8 mouse cellular contexts compared by ENCODE assay signal in genomic region chr3:69006246-69006760, GRCm38 (mm10). TPM values are rescaled to one million over a fixed set of nuclear protein-coding genes. Genes with fewer than 3 reads are reported as not detected.
A peak's percentile ranks its signal among the peaks of the same experiment; 100 is the strongest.
DNase-seq lines count a peak whose midpoint lies in the region; ATAC-seq and TF ChIP-seq lines count a peak whose summit lies in the region.

No protein-coding gene starts in this region.

- peak overlapping the region; percentile 88; the same call in 1 of the 2 replicates for H3K27ac ChIP-seq in intestine, postnatal 0 days (ENCODE audit: low read depth, low read length)

- peak overlapping the region; percentile 98 for H3K4me3 ChIP-seq in intestine, postnatal 0 days (ENCODE audit: low read depth, low read length)

- ATAC-seq in intestine, postnatal 0 days: no peak

- H3K9me3 ChIP-seq in intestine, postnatal 0 days (ENCODE audit: control insufficient read depth): no peaks in the 10 kb centered on the region

- H3K4me1 ChIP-seq in intestine, postnatal 0 days (replicated peaks; ENCODE audit: control insufficient read depth, insufficient read depth, low read length): no peaks in the 10 kb centered on the region; the same call in 1 of the 2 replicates

- 3% methylated on average over 21 of the region's 21 CpGs for WGBS in intestine, postnatal 0 days

- H3K36me3 ChIP-seq in intestine, postnatal 0 days (ENCODE audit: control insufficient read depth, insufficient read depth): no peaks in the 10 kb centered on the region

- H3K27me3 ChIP-seq in intestine, postnatal 0 days (replicated peaks; ENCODE audit: control insufficient read depth, insufficient read depth, low read length): no peaks in the 10 kb centered on the region

- DNase-seq in adrenal gland, adult 2 months: peak; percentile 55
- no peak for DNase-seq in adrenal gland, adult 18-20 months (ENCODE audit: low spot score in 2 of 2)
- DNase-seq in spleen, adult 12 weeks (ENCODE audit: low spot score): peak; percentile 8
- DNase-seq in spleen, postnatal 14 days (ENCODE audit: low spot score in 2 of 2): no peak
- peak; percentile 63 for DNase-seq in naive thymus-derived CD4-positive, alpha-beta T cell, adult 2 months (ENCODE audit: low read depth)
- DNase-seq in yolk sac, embryonic 10.5 days (ENCODE audit: low spot score): no peak
- DNase-seq in urinary bladder, postnatal 4 days (ENCODE audit: low spot score in 2 of 2): no peak

- H3K9ac ChIP-seq in intestine, postnatal 0 days (ENCODE audit: low read depth, low read length): peak overlapping the region; percentile 84

- H3K4me2 ChIP-seq in intestine, postnatal 0 days (replicated peaks; ENCODE audit: low read depth): peak overlapping the region; percentile 85

- no peak for TF ChIP-seq CTCF in intestine, postnatal 0 days (IDR thresholded peaks at IDR 0.05; ENCODE audit: low read depth)

RNA-seq across cellular contexts. Expression of gene Smc4, which starts 1.8 kb away (rescaled TPM):
- 10 to 100 TPM; 26.1 to 26.9 TPM for total RNA-seq in adrenal gland, adult 2 months (2021)
- polyA plus RNA-seq in adrenal gland, adult 2 months (2012; rRNA removed): 5.7 and 6.2 TPM in 2 replicates
- 10 to 100 TPM; 19.5 to 26.7 TPM for total RNA-seq in adrenal gland, adult 18-20 months (2021)
- polyA plus RNA-seq in intestine, postnatal 0 days (2015; fragmentation: Nextera tagmentation; extraction: Ambion mirVana): 53.3 and 56.6 TPM in 2 replicates

RNA-seq across cellular contexts. Expression of gene Ift80, which starts 1.9 kb away (rescaled TPM):
- total RNA-seq in adrenal gland, adult 2 months (2021): 10 to 100 TPM; 21.1 to 31.4 TPM
- polyA plus RNA-seq in adrenal gland, adult 2 months (2012; rRNA removed): 0.64 and 0.88 TPM in 2 replicates
- 10 to 100 TPM; 21.1 to 22.1 TPM for total RNA-seq in adrenal gland, adult 18-20 months (2021)
- 1.8 and 1.9 TPM in 2 replicates for polyA plus RNA-seq in intestine, postnatal 0 days (2015; fragmentation: Nextera tagmentation; extraction: Ambion mirVana)

RNA-seq across cellular contexts. Expression of gene Trim59, which starts 38.3 kb away (rescaled TPM):
- 1 to 10 TPM; 5.4 to 6.7 TPM for total RNA-seq in adrenal gland, adult 2 months (2021)
- 0.78 and 0.97 TPM in 2 replicates for polyA plus RNA-seq in adrenal gland, adult 2 months (2012; rRNA removed)
- total RNA-seq in adrenal gland, adult 18-20 months (2021): 1 to 10 TPM; 2.9 to 4.8 TPM
- 16.4 and 18.0 TPM in 2 replicates for polyA plus RNA-seq in intestine, postnatal 0 days (2015; fragmentation: Nextera tagmentation; extraction: Ambion mirVana)

Comparison
In these comparisons a context has a peak if more than half of its experiments do, and no peak if none do; other contexts are left out.
1. DNase-seq: peak in adrenal gland, adult 2 months (single experiment), spleen, adult 12 weeks (single experiment) and naive thymus-derived CD4-positive, alpha-beta T cell, adult 2 months (single experiment); none in adrenal gland, adult 18-20 months (0 of 2), spleen, postnatal 14 days (0 of 2), yolk sac, embryonic 10.5 days (single experiment) and urinary bladder, postnatal 4 days (0 of 2).